Mouse (Mus musculus) lung, postnatal 0 days (tissue): ENCODE measurements at regions not wholly inside any gene's neighbourhood (a gene's known extent, or its start where the extent isn't known, plus 50 kb on each side); places are given as distances from the start of the nearest gene placed in this dataset.

ENCODE experiments used
- CTCF ChIP-seq: IDR thresholded peaks from 2 replicates; pipeline ENCODE4 v1.5.1; 2016; ENCODE audit warnings: antibody characterized with exemption, mild to moderate bottlenecking
- EP300 ChIP-seq: IDR thresholded peaks from 2 replicates; pipeline ENCODE4 v1.6.1; 2016; ENCODE audit warnings: antibody characterized with exemption, mild to moderate bottlenecking, control low read depth

GRCm38 (mm10) chrX:11707330-11707729, 379.7 kb downstream of the H2al1j start:
- TF ChIP-seq CTCF (no peak), EP300 (no peak)
